Mouse (Mus musculus) stomach, embryonic 16.5 days (tissue): Measurements from ENCODE around the gene Dot1l. TPM values are rescaled to one million over a fixed set of nuclear protein-coding genes. Genes with fewer than 3 reads are reported as not detected.

Experiments used
- ATAC-seq: fragments of 200-750 bp; cut with Nextera tagmentation; 2 replicates; pipeline ENCODE4 v1.8.0; 2017; ENCODE audit warnings: moderate number of reproducible peaks, moderate TSS enrichment; ENCODE audit not compliant: insufficient read depth, low FRiP score
- H3K27ac ChIP-seq: fragments of 300-500 bp; sonication (generic); 2 replicates; pipeline ENCODE4 v1.5.1; 2014; ENCODE audit warnings: low read length
- H3K27me3 ChIP-seq: fragments of 300-500 bp; sonication (generic); 2 replicates; pipeline ENCODE4 v1.6.1; 2014; ENCODE audit warnings: low read length, control low read depth, mixed read lengths; ENCODE audit not compliant: control insufficient read depth, insufficient read depth
- H3K36me3 ChIP-seq: fragments of 300-500 bp; sonication (generic); 2 replicates; pipeline ENCODE4 v1.6.1; 2014; ENCODE audit warnings: low read length; ENCODE audit not compliant: control insufficient read depth, insufficient read depth
- H3K4me1 ChIP-seq: fragments of 300-500 bp; sonication (generic); 2 replicates; pipeline ENCODE4 v1.6.1; 2014; ENCODE audit warnings: low read length, control low read depth, mixed read lengths; ENCODE audit not compliant: control insufficient read depth, insufficient read depth
- H3K4me2 ChIP-seq: fragments of 300-500 bp; sonication (generic); 2 replicates; pipeline ENCODE4 v1.6.1; 2014; ENCODE audit warnings: low read depth, low read length, mixed read lengths
- H3K4me3 ChIP-seq: fragments of 300-500 bp; sonication (generic); replicated peaks from 2 replicates; pipeline ENCODE4 v1.5.1; 2014; ENCODE audit warnings: mild to moderate bottlenecking, low read length
- H3K9ac ChIP-seq: fragments of 300-500 bp; sonication (generic); 2 replicates; pipeline ENCODE4 v1.6.1; 2014; ENCODE audit warnings: low read length
- H3K9me3 ChIP-seq: fragments of 300-500 bp; sonication (generic); replicated peaks from 2 replicates; pipeline ENCODE4 v1.6.1; 2016; ENCODE audit warnings: low read length, control low read depth; ENCODE audit not compliant: control insufficient read depth
- WGBS: fragments of 180-500 bp; shearing (Covaris S2); extraction: QIAGEN DNeasy Blood & Tissue Kit; methylation state at CpG from one replicate; pipeline ENCODE4 v1.1.7; 2014; 5-methylcytosine and 5-hydroxymethylcytosine counted together
- polyA plus RNA-seq: library from polyadenylated mRNA; unstranded; fragments of >200 nt; fragmentation: Nextera tagmentation; extraction: Ambion mirVana; gene quantifications from 2 replicates; pipeline ENCODE4 v1.2.1, GENCODE M21; 2015

The Dot1l gene
- polyA plus RNA-seq, 1 experiment from 2014 or later = 13.9 TPM

DNA sequence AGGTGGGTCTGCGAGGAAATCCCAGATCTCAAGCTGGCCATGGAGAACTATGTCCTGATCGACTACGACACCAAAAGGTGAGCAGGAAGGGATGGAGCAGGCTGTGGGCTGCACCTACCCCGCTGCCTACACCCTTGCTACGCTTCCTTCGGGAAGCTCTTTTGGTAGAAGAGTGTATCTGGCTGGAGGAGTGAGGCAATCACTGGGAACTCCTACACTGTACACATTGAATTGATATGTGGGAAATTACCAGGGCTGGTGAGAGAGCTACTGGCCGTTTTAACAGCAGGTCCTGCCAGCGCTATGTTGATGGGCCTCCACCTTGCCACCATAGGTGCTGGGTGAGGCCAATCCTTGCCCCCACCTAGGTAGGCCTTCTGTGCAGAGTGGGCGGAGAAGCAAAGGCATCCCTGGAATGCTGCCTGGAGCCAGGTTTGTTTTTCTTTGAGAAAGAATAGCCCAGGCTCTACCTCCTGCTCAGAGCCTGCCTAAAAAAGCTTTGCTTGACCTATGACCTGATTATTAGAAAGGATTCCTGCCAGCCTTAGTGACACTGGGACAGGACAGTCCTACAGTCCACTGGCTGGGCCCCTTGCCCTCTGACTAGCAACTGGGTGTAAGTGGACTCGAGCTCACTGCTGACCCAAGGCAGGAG, 11.3 kb downstream of the Dot1l start:
- 57% methylated on average over 10 of the region's 10 CpGs for WGBS
- H3K36me3 ChIP-seq = 0 out of 2 replicates have a peak, but pooled peaks cover 15% of the 10 kb centered on the region
- ATAC-seq = peak; percentile 57; the same call in 1 of the 2 replicates
- no peak overlapping the region for H3K4me2 ChIP-seq
- no peaks in the 10 kb centered on the region for H3K27me3 ChIP-seq
- no peaks in the 10 kb centered on the region for H3K9me3 ChIP-seq
- no peak overlapping the region for H3K9ac ChIP-seq
- peaks cover 9% of the 10 kb centered on the region for H3K4me1 ChIP-seq
- peak overlapping the region; percentile 42 for H3K27ac ChIP-seq
- no peak overlapping the region for H3K4me3 ChIP-seq

- Histone ChIP-seq H3K9me3 (no peaks in the 10 kb centered on the region), H3K4me1 (peaks cover 3% of the 10 kb centered on the region; the same call in 1 of the 2 replicates), H3K9ac (no peak overlapping the region), H3K4me2 (no peak overlapping the region), H3K27me3 (no peaks in the 10 kb centered on the region), H3K36me3 (0 out of 2 replicates have a peak, but pooled peaks cover 15% of the 10 kb centered on the region), H3K4me3 (no peak overlapping the region), H3K27ac (no peak overlapping the region)
- WGBS = 84% methylated on average over 6 of the region's 6 CpGs
- no peak for ATAC-seq
These were observed 13.4 kb downstream of the Dot1l start for GRCm38 (mm10) chr10:80768365-80768764.

DNA sequence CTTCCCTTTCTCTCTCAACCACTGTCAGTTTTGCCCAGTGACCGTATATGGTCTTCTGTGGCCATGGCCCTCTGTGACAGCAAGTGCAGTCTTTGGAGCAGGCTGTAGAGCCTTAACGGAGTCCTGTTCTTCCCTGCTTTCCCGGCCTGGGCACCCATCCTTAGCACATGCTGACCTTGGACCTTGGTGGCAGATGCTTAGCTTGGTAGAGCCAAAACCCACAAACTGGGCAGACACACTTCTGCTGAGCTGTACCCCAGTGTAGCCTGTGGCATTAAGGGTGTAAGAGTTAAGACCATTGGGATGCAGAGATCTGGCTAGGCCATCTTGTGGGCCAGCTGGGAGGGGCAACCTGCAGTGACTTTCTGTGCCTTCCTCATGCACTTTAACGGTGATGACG, 18.8 kb downstream of the Dot1l start:
- WGBS = 77% methylated on average over 5 of the region's 5 CpGs
- H3K9me3 ChIP-seq = no peaks in the 10 kb centered on the region
- H3K36me3 ChIP-seq = peaks cover 21% of the 10 kb centered on the region
- peak overlapping the region; percentile 4; the same call in 1 of the 2 replicates for H3K9ac ChIP-seq
- no peak overlapping the region for H3K4me2 ChIP-seq
- no peaks in the 10 kb centered on the region for H3K27me3 ChIP-seq
- no peak overlapping the region for H3K4me3 ChIP-seq
- peaks cover 7% of the 10 kb centered on the region for H3K4me1 ChIP-seq
- peak overlapping the region; percentile 80 for H3K27ac ChIP-seq
- ATAC-seq = no peak

GRCm38 (mm10) chr10:80774549-80774948, 19.5 kb downstream of the Dot1l start:
- ATAC-seq = peak; percentile 89
- Histone ChIP-seq H3K9ac (0 out of 2 replicates have a peak overlapping the region, but pooled peaks have one; percentile 4), H3K9me3 (no peaks in the 10 kb centered on the region), H3K27ac (peak overlapping the region; percentile 80), H3K4me3 (no peak overlapping the region), H3K27me3 (no peaks in the 10 kb centered on the region), H3K36me3 (peaks cover 28% of the 10 kb centered on the region), H3K4me1 (peaks cover 7% of the 10 kb centered on the region), H3K4me2 (no peak overlapping the region)
- 31% methylated on average over 2 of the region's 2 CpGs for WGBS

DNA sequence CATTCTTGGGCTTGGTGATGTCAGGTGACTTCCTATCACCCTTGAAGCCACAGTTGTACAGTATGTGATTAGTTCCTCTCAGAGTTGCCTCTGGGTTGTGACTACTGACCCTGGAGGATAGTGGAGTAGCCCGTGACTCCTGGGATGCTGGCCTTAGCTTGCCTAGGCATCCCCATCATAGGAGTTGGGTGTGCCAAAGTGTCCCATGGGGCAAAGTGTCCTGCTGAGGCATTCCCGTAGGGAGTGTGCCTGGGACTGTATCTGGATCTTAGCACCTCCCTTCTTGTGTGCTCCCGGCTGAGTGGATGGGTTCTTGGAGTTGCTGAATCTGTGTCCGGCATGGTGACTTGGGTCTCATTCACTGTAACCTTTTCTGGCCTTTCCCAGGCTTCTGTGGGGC, 20.0 kb downstream of the Dot1l start:
- no peaks in the 10 kb centered on the region for H3K27me3 ChIP-seq
- no peak overlapping the region for H3K4me2 ChIP-seq
- H3K9ac ChIP-seq = no peak overlapping the region
- H3K4me1 ChIP-seq = peaks cover 7% of the 10 kb centered on the region
- H3K27ac ChIP-seq = peak overlapping the region; percentile 80
- no peak overlapping the region for H3K4me3 ChIP-seq
- WGBS = 82% methylated on average over 4 of the region's 4 CpGs
- ATAC-seq = no peak
- H3K36me3 ChIP-seq = peaks cover 33% of the 10 kb centered on the region
- H3K9me3 ChIP-seq = no peaks in the 10 kb centered on the region

DNA sequence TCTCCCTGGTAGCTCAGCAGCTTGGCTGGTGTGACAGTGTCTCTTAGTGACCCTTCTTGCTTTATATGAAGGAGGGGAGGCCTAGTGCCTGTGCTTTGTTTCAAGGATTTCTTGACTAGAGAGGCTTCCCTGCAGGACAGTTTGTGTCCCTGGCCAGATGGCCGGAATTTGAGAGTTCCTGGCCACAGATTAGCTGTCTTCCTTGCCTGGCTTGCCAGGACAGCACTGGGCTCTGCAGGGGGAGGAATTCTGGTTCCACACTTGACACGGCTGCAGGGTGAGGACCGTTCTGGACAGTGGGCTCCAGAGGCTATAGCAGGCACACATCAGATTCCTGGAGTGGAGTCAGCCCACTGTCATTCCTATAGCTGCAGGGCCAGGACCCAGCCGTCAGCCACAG, 20.7 kb downstream of the Dot1l start:
- H3K36me3 ChIP-seq = peaks cover 39% of the 10 kb centered on the region

DNA sequence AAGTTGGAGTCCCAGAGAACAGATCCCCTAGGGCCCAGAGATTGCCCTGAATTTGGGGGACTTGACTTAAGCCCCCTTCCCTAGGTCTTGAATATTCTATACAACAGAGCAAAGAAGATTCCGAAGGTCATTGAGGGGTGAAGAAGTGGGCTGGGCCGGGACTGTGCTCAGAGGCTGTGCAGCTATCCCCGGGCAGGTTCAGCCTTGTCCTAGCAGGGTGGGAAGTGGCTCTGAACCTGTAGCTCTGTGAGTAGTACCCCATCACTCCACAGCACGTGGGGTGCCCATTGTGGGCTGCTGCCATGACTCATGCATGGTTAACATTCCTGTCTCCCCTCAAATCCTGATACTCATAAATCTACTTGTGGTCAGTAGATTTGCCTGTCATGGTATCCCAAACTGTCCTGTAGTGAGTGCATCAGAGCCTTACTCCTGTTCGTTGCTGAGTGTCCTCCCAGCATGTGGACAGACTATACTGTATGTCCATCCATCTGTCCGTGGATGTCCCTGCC, 21.4 kb downstream of the Dot1l start:
- 79% methylated on average over 6 of the region's 6 CpGs for WGBS
- Histone ChIP-seq H3K9ac (no peak overlapping the region), H3K27me3 (no peaks in the 10 kb centered on the region), H3K4me1 (peaks cover 7% of the 10 kb centered on the region), H3K4me3 (no peak overlapping the region), H3K36me3 (peaks cover 44% of the 10 kb centered on the region), H3K27ac (peak overlapping the region; percentile 70), H3K9me3 (no peaks in the 10 kb centered on the region), H3K4me2 (no peak overlapping the region)
- peak; percentile 27; the same call in 1 of the 2 replicates for ATAC-seq

More for the DNA sequence above, 20.7 kb downstream of the Dot1l start:
- Histone ChIP-seq H3K27me3 (no peaks in the 10 kb centered on the region), H3K4me3 (no peak overlapping the region), H3K27ac (peak overlapping the region; percentile 70; the same call in 1 of the 2 replicates), H3K9me3 (no peaks in the 10 kb centered on the region), H3K9ac (no peak overlapping the region), H3K4me1 (peaks cover 7% of the 10 kb centered on the region), H3K4me2 (no peak overlapping the region)
- no peak for ATAC-seq
- 81% methylated on average over 4 of the region's 4 CpGs for WGBS

DNA sequence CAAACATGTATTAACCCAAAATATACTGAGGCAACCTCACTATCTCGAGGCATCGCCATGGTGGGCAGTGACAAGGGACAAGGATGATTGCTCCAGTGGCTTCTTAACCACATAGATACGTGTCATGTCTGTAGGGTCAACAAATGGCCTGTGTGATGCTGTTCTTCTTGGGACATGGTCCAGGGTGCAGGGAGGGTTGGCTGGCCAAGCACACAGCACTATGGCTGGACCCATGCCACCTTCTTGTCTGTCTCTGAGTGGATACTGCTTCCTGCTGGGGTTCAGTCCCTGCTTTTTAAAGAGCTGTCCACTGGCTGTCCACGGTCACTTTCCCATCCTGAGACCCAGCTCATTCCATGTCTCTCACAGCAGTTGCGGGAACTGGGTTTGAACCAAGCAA, 22.1 kb downstream of the Dot1l start:
- Histone ChIP-seq H3K4me1 (peaks cover 7% of the 10 kb centered on the region), H3K4me3 (no peak overlapping the region), H3K4me2 (no peak overlapping the region), H3K27ac (no peak overlapping the region), H3K27me3 (no peaks in the 10 kb centered on the region), H3K9ac (no peak overlapping the region), H3K9me3 (no peaks in the 10 kb centered on the region), H3K36me3 (peaks cover 44% of the 10 kb centered on the region)
- no peak for ATAC-seq
- WGBS = 90% methylated on average over 5 of the region's 5 CpGs

- H3K27ac ChIP-seq = no peak overlapping the region
- H3K4me1 ChIP-seq = no peaks in the 10 kb centered on the region
- no peak overlapping the region for H3K4me2 ChIP-seq
- H3K9ac ChIP-seq = no peak overlapping the region
- H3K9me3 ChIP-seq = no peaks in the 10 kb centered on the region
- no peak overlapping the region for H3K4me3 ChIP-seq
- no peak for ATAC-seq
- no peaks in the 10 kb centered on the region for H3K27me3 ChIP-seq
- peaks cover 48% of the 10 kb centered on the region for H3K36me3 ChIP-seq
These were observed 24.6 kb downstream of the Dot1l start for GRCm38 (mm10) chr10:80779565-80779964.
